Mouse (Mus musculus): ENCODE measurements around the gene Srek1ip1. TPM values are rescaled to one million over a fixed set of nuclear protein-coding genes. Genes with fewer than 3 reads are reported as not detected.

Srek1ip1 gene
- polyA plus RNA-seq, 1 experiment from 2014 or later = 24.3 TPM

DNA sequence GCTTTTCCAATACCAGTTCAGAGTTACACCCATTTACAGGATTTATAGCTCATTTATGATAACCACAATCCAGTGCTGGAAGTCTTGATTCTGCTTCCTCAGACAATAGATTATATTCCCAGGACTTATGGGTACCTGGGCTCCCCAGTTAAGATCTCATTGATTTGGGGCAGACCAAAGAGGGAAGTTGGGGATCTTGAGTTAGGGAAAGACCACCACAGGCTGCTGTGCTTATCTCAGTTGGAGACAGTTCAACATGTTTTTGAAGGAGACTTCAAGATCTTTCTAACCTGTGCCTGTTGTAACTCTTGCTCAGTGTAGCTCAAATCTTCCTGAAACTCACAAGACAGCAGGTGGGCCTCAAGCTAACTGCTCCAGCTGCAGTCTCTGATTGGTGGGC, 28.9 kb downstream of the Srek1ip1 start:
- Histone ChIP-seq H3K4me1 (ENCODE audit: control insufficient read depth, insufficient read depth, low read length) (no peaks in the 10 kb centered on the region), H3K27ac (replicated peaks; ENCODE audit: low read depth, low read length) (no peak overlapping the region), H3K9me3 (replicated peaks; ENCODE audit: control insufficient read depth, low read length) (no peaks in the 10 kb centered on the region), H3K4me2 (ENCODE audit: low read depth, low read length) (no peak overlapping the region), H3K9ac (replicated peaks; ENCODE audit: low read length) (no peak overlapping the region), H3K36me3 (replicated peaks; ENCODE audit: control insufficient read depth, insufficient read depth, low read depth, low read length) (no peaks in the 10 kb centered on the region), H3K27me3 (ENCODE audit: control insufficient read depth, insufficient read depth, low read length) (no peaks in the 10 kb centered on the region), H3K4me3 (ENCODE audit: low read depth, low read length) (no peak overlapping the region)
- ATAC-seq (replicated peaks; ENCODE audit: insufficient number of reproducible peaks, low FRiP score, low TSS enrichment, low read depth) = no peak
- no peak for DNase-seq (ENCODE audit: low spot score)

DNA sequence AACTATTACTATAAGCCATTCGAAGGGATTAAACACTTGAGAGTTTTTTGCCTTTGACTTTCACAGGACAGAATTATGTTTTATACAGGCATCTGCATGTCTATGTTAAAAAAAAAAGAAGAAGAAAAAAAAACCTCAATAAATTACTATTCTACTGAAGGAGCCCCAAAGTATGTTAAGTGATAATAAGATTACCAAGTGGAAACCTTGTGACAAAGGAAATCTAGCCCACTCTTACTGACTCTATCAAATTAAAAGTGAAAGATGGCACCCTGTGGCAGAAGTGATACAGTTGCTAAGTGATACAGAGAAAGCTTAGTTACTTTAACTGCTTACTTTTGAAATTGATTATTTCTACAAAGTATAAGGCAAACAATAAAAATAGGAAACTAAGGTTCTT, 29.6 kb downstream of the Srek1ip1 start:
- Histone ChIP-seq H3K4me2 (ENCODE audit: low read depth, low read length) (no peak overlapping the region), H3K36me3 (replicated peaks; ENCODE audit: control insufficient read depth, insufficient read depth, low read depth, low read length) (no peaks in the 10 kb centered on the region), H3K27me3 (ENCODE audit: control insufficient read depth, insufficient read depth, low read length) (no peaks in the 10 kb centered on the region), H3K4me1 (ENCODE audit: control insufficient read depth, insufficient read depth, low read length) (no peaks in the 10 kb centered on the region), H3K9ac (replicated peaks; ENCODE audit: low read length) (no peak overlapping the region), H3K4me3 (ENCODE audit: low read depth, low read length) (no peak overlapping the region), H3K27ac (replicated peaks; ENCODE audit: low read depth, low read length) (no peak overlapping the region), H3K9me3 (replicated peaks; ENCODE audit: control insufficient read depth, low read length) (no peaks in the 10 kb centered on the region)
- WGBS = 84% methylated on average over 1 of the region's 1 CpGs
- DNase-seq (ENCODE audit: low spot score) = no peak
- ATAC-seq (replicated peaks; ENCODE audit: insufficient number of reproducible peaks, low FRiP score, low TSS enrichment, low read depth) = no peak

DNA sequence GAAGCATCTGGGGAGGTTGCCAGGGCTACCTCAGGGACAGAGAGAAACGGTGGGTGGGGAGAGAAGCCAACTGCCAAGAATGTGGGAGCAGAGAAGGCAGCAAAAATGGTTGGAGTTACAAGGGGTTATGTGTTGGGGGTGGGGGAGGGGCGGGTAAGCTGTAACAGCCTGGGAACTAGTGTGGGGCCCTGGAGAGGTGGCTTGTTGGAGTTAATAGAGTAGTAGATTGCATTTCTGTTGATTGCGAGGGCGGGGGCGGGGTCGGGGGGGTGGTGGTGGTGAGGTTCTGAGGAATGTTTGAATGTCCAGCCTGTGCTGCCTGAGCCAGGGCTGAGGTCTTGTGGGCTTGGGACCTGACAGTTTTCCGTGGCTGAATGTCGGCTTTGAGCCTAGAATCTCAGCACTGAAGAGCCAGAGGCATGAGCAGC, 30.1 kb downstream of the Srek1ip1 start:
- Histone ChIP-seq H3K9ac (replicated peaks; ENCODE audit: low read length) (no peak overlapping the region), H3K4me3 (ENCODE audit: low read depth, low read length) (no peak overlapping the region), H3K36me3 (replicated peaks; ENCODE audit: control insufficient read depth, insufficient read depth, low read depth, low read length) (no peaks in the 10 kb centered on the region), H3K4me1 (ENCODE audit: control insufficient read depth, insufficient read depth, low read length) (no peaks in the 10 kb centered on the region), H3K4me2 (ENCODE audit: low read depth, low read length) (no peak overlapping the region; the same call in 1 of the 2 replicates), H3K27ac (replicated peaks; ENCODE audit: low read depth, low read length) (no peak overlapping the region), H3K9me3 (replicated peaks; ENCODE audit: control insufficient read depth, low read length) (no peaks in the 10 kb centered on the region), H3K27me3 (ENCODE audit: control insufficient read depth, insufficient read depth, low read length) (no peaks in the 10 kb centered on the region)
- peak; percentile 44 for DNase-seq (ENCODE audit: low spot score)
- WGBS = 10% methylated on average over 8 of the region's 8 CpGs
- peak; percentile 50 for ATAC-seq (replicated peaks; ENCODE audit: insufficient number of reproducible peaks, low FRiP score, low TSS enrichment, low read depth)

DNA sequence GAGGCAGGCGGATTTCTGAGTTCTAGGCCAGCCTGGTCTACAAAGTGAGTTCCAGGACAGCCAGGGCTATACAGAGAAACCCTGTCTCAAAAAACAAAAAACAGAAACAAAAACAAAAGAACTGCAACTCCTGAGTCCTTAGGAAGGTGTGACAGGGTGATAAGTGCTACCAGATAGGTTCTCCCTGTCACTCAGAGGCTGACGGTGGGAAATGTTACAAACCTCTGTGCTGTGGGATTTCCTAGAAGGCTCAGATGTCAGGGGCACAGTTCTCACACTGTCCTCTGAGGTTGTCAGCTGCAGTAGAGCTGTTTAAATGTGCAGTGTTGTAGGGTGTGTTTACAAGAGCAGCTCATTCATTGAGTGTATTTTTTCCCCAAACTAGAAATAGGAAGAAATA, 33.2 kb downstream of the Srek1ip1 start:
- no peak for DNase-seq (ENCODE audit: low spot score)
- no peak for ATAC-seq (replicated peaks; ENCODE audit: insufficient number of reproducible peaks, low FRiP score, low TSS enrichment, low read depth)
- Histone ChIP-seq H3K27me3 (ENCODE audit: control insufficient read depth, insufficient read depth, low read length) (no peaks in the 10 kb centered on the region), H3K4me1 (ENCODE audit: control insufficient read depth, insufficient read depth, low read length) (no peaks in the 10 kb centered on the region), H3K9ac (replicated peaks; ENCODE audit: low read length) (no peak overlapping the region), H3K4me3 (ENCODE audit: low read depth, low read length) (no peak overlapping the region), H3K27ac (replicated peaks; ENCODE audit: low read depth, low read length) (no peak overlapping the region), H3K9me3 (replicated peaks; ENCODE audit: control insufficient read depth, low read length) (no peaks in the 10 kb centered on the region), H3K4me2 (ENCODE audit: low read depth, low read length) (no peak overlapping the region), H3K36me3 (replicated peaks; ENCODE audit: control insufficient read depth, insufficient read depth, low read depth, low read length) (no peaks in the 10 kb centered on the region; the same call in 1 of the 2 replicates)
- WGBS = 60% methylated on average over 2 of the region's 2 CpGs

DNA sequence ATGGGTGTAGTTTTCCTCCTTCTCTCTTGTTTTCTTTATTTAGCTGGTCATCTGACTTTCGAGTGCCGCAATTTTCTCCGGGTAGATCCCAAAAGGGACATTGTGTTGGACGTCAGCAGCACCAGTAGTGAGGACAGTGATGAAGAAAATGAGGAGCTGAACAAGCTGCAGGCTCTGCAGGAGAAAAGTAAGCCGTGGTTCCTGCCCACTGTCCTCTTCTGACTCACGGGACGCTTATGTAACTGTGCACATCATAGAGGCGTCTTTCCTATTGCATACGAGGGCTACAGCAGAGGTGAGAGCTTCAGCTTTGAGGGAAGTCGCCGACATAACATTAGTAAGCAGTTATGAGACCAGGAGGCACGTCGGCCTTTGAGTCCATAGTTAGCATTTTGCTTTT, 40.5 kb downstream of the Srek1ip1 start:
- H3K27me3 ChIP-seq (ENCODE audit: control insufficient read depth, insufficient read depth, low read length) = no peaks in the 10 kb centered on the region
- H3K9me3 ChIP-seq (replicated peaks; ENCODE audit: control insufficient read depth, low read length) = no peaks in the 10 kb centered on the region
- no peak overlapping the region for H3K9ac ChIP-seq (replicated peaks; ENCODE audit: low read length)
- H3K27ac ChIP-seq (replicated peaks; ENCODE audit: low read depth, low read length) = no peak overlapping the region
- no peaks in the 10 kb centered on the region; the same call in 1 of the 2 replicates for H3K36me3 ChIP-seq (replicated peaks; ENCODE audit: control insufficient read depth, insufficient read depth, low read depth, low read length)
- WGBS = 91% methylated on average over 13 of the region's 13 CpGs
- ATAC-seq (replicated peaks; ENCODE audit: insufficient number of reproducible peaks, low FRiP score, low TSS enrichment, low read depth) (no peak), DNase-seq (ENCODE audit: low spot score) (no peak)
- no peak overlapping the region for H3K4me2 ChIP-seq (ENCODE audit: low read depth, low read length)
- no peaks in the 10 kb centered on the region for H3K4me1 ChIP-seq (ENCODE audit: control insufficient read depth, insufficient read depth, low read length)
- H3K4me3 ChIP-seq (ENCODE audit: low read depth, low read length) = no peak overlapping the region

DNA sequence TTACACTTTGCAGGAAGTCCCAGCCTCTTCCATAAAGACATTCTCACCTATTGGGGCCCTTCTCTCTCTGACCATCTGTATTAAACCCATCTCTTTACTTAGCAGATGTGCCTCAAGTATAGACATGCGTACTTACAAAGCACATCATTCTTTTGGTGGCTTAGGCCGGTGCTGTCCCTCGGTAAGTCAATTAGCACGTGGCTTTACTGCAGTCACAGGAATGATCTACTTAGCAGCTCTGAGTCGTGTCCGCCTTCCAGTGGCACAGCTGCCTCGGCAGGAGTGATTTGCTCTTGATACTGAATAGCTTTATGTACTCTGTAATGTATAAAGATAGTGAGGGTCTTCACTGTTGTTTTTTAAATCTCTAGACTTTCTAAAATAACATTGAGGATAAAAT, 45.3 kb downstream of the Srek1ip1 start:
- 79% methylated on average over 7 of the region's 7 CpGs for WGBS
- ATAC-seq (replicated peaks; ENCODE audit: insufficient number of reproducible peaks, low FRiP score, low TSS enrichment, low read depth) (no peak), DNase-seq (ENCODE audit: low spot score) (no peak)
- H3K4me3 ChIP-seq (ENCODE audit: low read depth, low read length) = no peak overlapping the region
- H3K4me1 ChIP-seq (ENCODE audit: control insufficient read depth, insufficient read depth, low read length) = no peaks in the 10 kb centered on the region
- H3K4me2 ChIP-seq (ENCODE audit: low read depth, low read length) = no peak overlapping the region
- no peaks in the 10 kb centered on the region for H3K9me3 ChIP-seq (replicated peaks; ENCODE audit: control insufficient read depth, low read length)
- H3K9ac ChIP-seq (replicated peaks; ENCODE audit: low read length) = no peak overlapping the region
- H3K27me3 ChIP-seq (ENCODE audit: control insufficient read depth, insufficient read depth, low read length) = no peaks in the 10 kb centered on the region
- no peak overlapping the region for H3K27ac ChIP-seq (replicated peaks; ENCODE audit: low read depth, low read length)
- peaks cover 3% of the 10 kb centered on the region for H3K36me3 ChIP-seq (replicated peaks; ENCODE audit: control insufficient read depth, insufficient read depth, low read depth, low read length)

DNA sequence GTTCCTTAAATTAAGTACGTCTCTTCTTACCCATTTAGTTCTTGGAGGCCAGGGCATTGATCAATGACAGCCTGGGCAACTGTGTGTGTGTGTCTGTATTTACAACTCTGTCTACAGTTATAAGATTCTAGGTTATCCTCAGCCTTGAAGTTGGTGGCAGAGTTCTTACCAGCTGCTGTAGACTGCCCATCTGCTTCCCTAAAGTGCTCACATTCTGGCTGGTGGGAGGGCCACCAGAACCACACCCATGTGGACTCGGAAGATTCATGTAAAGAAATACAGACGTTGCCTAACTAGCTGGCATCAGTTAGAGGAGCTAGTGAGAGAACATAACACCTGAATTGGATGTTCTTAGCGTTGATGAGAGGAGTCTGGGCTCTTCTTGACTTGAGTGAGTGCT, 49.7 kb downstream of the Srek1ip1 start:
- 77% methylated on average over 4 of the region's 4 CpGs for WGBS
- no peak overlapping the region for H3K4me2 ChIP-seq (ENCODE audit: low read depth, low read length)
- H3K4me1 ChIP-seq (ENCODE audit: control insufficient read depth, insufficient read depth, low read length) = no peaks in the 10 kb centered on the region
- H3K27me3 ChIP-seq (ENCODE audit: control insufficient read depth, insufficient read depth, low read length) = no peaks in the 10 kb centered on the region
- no peaks in the 10 kb centered on the region for H3K9me3 ChIP-seq (replicated peaks; ENCODE audit: control insufficient read depth, low read length)
- no peak overlapping the region for H3K27ac ChIP-seq (replicated peaks; ENCODE audit: low read depth, low read length)
- H3K9ac ChIP-seq (replicated peaks; ENCODE audit: low read length) = no peak overlapping the region
- no peak overlapping the region for H3K4me3 ChIP-seq (ENCODE audit: low read depth, low read length)
- DNase-seq (ENCODE audit: low spot score) (no peak), ATAC-seq (replicated peaks; ENCODE audit: insufficient number of reproducible peaks, low FRiP score, low TSS enrichment, low read depth) (no peak)
- peaks cover 3% of the 10 kb centered on the region for H3K36me3 ChIP-seq (replicated peaks; ENCODE audit: control insufficient read depth, insufficient read depth, low read depth, low read length)

DNA sequence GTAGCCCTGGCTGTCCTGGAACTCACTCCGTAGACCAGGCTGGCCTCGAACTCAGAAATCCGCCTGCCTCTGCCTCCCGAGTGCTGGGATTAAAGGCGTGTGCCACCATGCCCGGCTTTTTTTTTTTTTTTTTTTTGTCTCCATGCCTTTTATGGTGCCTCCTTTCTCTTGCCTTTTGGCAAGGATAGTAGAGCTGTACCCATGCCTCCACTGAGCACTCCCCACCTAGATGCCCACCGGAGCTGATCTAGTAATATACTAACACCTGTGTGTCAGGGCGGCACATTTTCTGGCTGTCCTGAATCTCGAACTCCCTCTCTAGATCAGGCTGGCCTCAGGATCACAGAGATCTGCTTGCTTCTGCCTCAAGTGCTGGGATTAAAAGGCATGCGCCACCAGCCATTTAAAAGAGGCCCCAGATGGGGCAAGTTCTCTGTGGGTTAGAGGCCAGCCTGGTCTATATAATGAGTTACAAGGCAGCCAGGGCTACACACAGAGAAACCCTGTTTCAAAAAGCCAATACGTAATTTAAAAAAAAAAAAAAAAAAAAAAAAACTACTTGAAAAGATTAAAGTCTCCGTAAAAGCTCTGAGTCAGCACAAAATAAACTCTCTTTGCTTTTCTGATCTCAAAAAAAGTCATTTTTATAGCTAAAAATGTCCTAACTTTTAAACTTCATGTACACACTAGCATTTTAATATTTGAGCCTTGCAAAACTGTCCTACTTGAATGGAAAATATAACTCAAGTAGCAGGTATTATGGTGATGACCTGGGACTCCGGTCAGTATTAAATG, 51.2 kb downstream of the Srek1ip1 start:
- 93% methylated on average over 10 of the region's 13 CpGs for WGBS

More for the DNA sequence above, 51.2 kb downstream of the Srek1ip1 start:
- ATAC-seq (replicated peaks; ENCODE audit: insufficient number of reproducible peaks, low FRiP score, low TSS enrichment, low read depth) = no peak
- Histone ChIP-seq H3K4me3 (ENCODE audit: low read depth, low read length) (no peak overlapping the region), H3K9me3 (replicated peaks; ENCODE audit: control insufficient read depth, low read length) (no peaks in the 10 kb centered on the region), H3K36me3 (replicated peaks; ENCODE audit: control insufficient read depth, insufficient read depth, low read depth, low read length) (peaks cover 3% of the 10 kb centered on the region; the same call in 1 of the 2 replicates), H3K27me3 (ENCODE audit: control insufficient read depth, insufficient read depth, low read length) (no peaks in the 10 kb centered on the region), H3K9ac (replicated peaks; ENCODE audit: low read length) (no peak overlapping the region), H3K27ac (replicated peaks; ENCODE audit: low read depth, low read length) (no peak overlapping the region), H3K4me2 (ENCODE audit: low read depth, low read length) (no peak overlapping the region), H3K4me1 (ENCODE audit: control insufficient read depth, insufficient read depth, low read length) (no peaks in the 10 kb centered on the region)
- DNase-seq (ENCODE audit: low spot score) = no peak
